Mouse (Mus musculus): ENCODE measurements around the gene Nfkb1. TPM values are rescaled to one million over a fixed set of nuclear protein-coding genes. Genes with fewer than 3 reads are reported as not detected.

Nfkb1 gene
- total and polyA plus RNA-seq, 3 experiments: 44.8 to 93.6 (median 59.9) TPM

- no peaks in the 10 kb centered on the region for H3K27me3 ChIP-seq (ENCODE audit: control insufficient read depth in 1 of 2, insufficient read depth in 2 of 2, low read length in 2 of 2)
- H3K4me1 ChIP-seq (ENCODE audit: control insufficient read depth in 1 of 2, insufficient read depth in 2 of 2, low read length in 2 of 2): peaks cover 0 to 19% of the 10 kb centered on the region in 2 experiments; a peak in 2 of 4 replicates
- no peak overlapping the region for H3K4me3 ChIP-seq (ENCODE audit: control insufficient read depth in 1 of 2, insufficient read depth in 1 of 2, low read depth in 2 of 2, low read length in 2 of 2)
- no peak for TF ChIP-seq TCF12 (IDR thresholded peaks at IDR 0.05; ENCODE audit: low read depth, low read length)
- no peak for TF ChIP-seq SMC3 (IDR thresholded peaks at IDR 0.05; ENCODE audit: low read depth, low read length)
- no peak for TF ChIP-seq NRF1 (IDR thresholded peaks at IDR 0.05; ENCODE audit: insufficient read depth, low read depth, low read length, poor library complexity, severe bottlenecking)
- TF ChIP-seq CHD2 (IDR thresholded peaks at IDR 0.05; ENCODE audit: low read length): no peak
- no peak for TF ChIP-seq POLR2A (IDR thresholded peaks at IDR 0.05; ENCODE audit: control insufficient read depth in 1 of 2, insufficient read depth in 1 of 2, low read depth in 1 of 2, low read length in 2 of 2, poor library complexity in 1 of 2)
- TF ChIP-seq POLR2AphosphoS5 (IDR thresholded peaks at IDR 0.05; ENCODE audit: borderline replicate concordance, low read depth, low read length): no peak
- DNase-seq (ENCODE audit: low read depth, low spot score): no peak
- H3K36me3 ChIP-seq (ENCODE audit: control insufficient read depth in 1 of 2, insufficient read depth in 2 of 2, low read length in 2 of 2): peaks cover 0 to 14% of the 10 kb centered on the region in 2 experiments; a peak in 2 of 4 replicates
- no peaks in the 10 kb centered on the region for H3K79me2 ChIP-seq (ENCODE audit: control insufficient read depth, insufficient read depth, low read length, poor library complexity)
- H3K27ac ChIP-seq (ENCODE audit: control insufficient read depth, low read depth, low read length): no peak overlapping the region
- H3K9me3 ChIP-seq (replicated peaks; ENCODE audit: insufficient read depth, low read length): no peaks in the 10 kb centered on the region
- H3K9ac ChIP-seq (ENCODE audit: control insufficient read depth, low read depth, low read length, poor library complexity, severe bottlenecking): no peak overlapping the region
These were observed 34.7 kb upstream of the Nfkb1 start for GRCm38 (mm10) chr3:135726023-135726422.

- no peaks in the 10 kb centered on the region for H3K27me3 ChIP-seq (ENCODE audit: control insufficient read depth in 1 of 2, insufficient read depth in 2 of 2, low read length in 2 of 2)
- H3K27ac ChIP-seq (ENCODE audit: control insufficient read depth, low read depth, low read length): no peak overlapping the region
- peaks cover 14 to 25% of the 10 kb centered on the region in 2 experiments for H3K4me1 ChIP-seq (ENCODE audit: control insufficient read depth in 1 of 2, insufficient read depth in 2 of 2, low read length in 2 of 2)
- no peaks in the 10 kb centered on the region for H3K9me3 ChIP-seq (replicated peaks; ENCODE audit: insufficient read depth, low read length)
- no peak overlapping the region for H3K9ac ChIP-seq (ENCODE audit: control insufficient read depth, low read depth, low read length, poor library complexity, severe bottlenecking)
- H3K4me3 ChIP-seq (ENCODE audit: control insufficient read depth in 1 of 2, insufficient read depth in 1 of 2, low read depth in 2 of 2, low read length in 2 of 2): no peak overlapping the region
- no peaks in the 10 kb centered on the region for H3K79me2 ChIP-seq (ENCODE audit: control insufficient read depth, insufficient read depth, low read length, poor library complexity)
- DNase-seq (ENCODE audit: low read depth, low spot score): no peak
- peaks cover 0 to 13% of the 10 kb centered on the region in 2 experiments; a peak in 2 of 4 replicates for H3K36me3 ChIP-seq (ENCODE audit: control insufficient read depth in 1 of 2, insufficient read depth in 2 of 2, low read length in 2 of 2)
- TF ChIP-seq MXI1 (IDR thresholded peaks at IDR 0.05; ENCODE audit: low read depth, low read length): no peak
- TF ChIP-seq CTCF (IDR thresholded peaks at IDR 0.05 in 2 of 3, conservative IDR thresholded peaks at IDR 0.05 in 1 of 3; ENCODE audit: control insufficient read depth in 1 of 3, insufficient read depth in 1 of 3, low read depth in 2 of 3, low read length in 3 of 3, poor library complexity in 1 of 3, severe bottlenecking in 1 of 3): no peak
- no peak for TF ChIP-seq MYC (IDR thresholded peaks at IDR 0.05; ENCODE audit: low read depth, low read length)
- no peak for TF ChIP-seq RCOR1 (IDR thresholded peaks at IDR 0.05; ENCODE audit: low read depth, low read length)
- TF ChIP-seq ZMIZ1 (IDR thresholded peaks at IDR 0.05; ENCODE audit: low read depth, low read length): no peak
- TF ChIP-seq MAZ (IDR thresholded peaks at IDR 0.05; ENCODE audit: low read depth, low read length): no peak
- no peak for TF ChIP-seq E2F4 (IDR thresholded peaks at IDR 0.05; ENCODE audit: borderline replicate concordance, low read depth, low read length)
- no peak for TF ChIP-seq EP300 (IDR thresholded peaks at IDR 0.05; ENCODE audit: low read depth in 1 of 2, low read length in 2 of 2)
- no peak for TF ChIP-seq USF2 (IDR thresholded peaks at IDR 0.05; ENCODE audit: borderline replicate concordance in 1 of 2, insufficient read depth in 1 of 2, low read depth in 1 of 2, low read length in 2 of 2)
- TF ChIP-seq ELF1 (IDR thresholded peaks at IDR 0.05; ENCODE audit: low read depth, low read length): no peak
- TF ChIP-seq JUND (IDR thresholded peaks at IDR 0.05; ENCODE audit: low read depth, low read length): no peak
- TF ChIP-seq USF1 (IDR thresholded peaks at IDR 0.05; ENCODE audit: low read depth, low read length): no peak
- no peak for TF ChIP-seq MEF2A (IDR thresholded peaks at IDR 0.05; ENCODE audit: extremely low read depth, insufficient replicate concordance, low read depth, low read length, poor library complexity, severe bottlenecking)
- TF ChIP-seq POLR2A (IDR thresholded peaks at IDR 0.05; ENCODE audit: control insufficient read depth in 1 of 2, insufficient read depth in 1 of 2, low read depth in 1 of 2, low read length in 2 of 2, poor library complexity in 1 of 2): no peak
- no peak for TF ChIP-seq MAX (IDR thresholded peaks at IDR 0.05; ENCODE audit: low read length)
- TF ChIP-seq CHD2 (IDR thresholded peaks at IDR 0.05; ENCODE audit: low read length): no peak
- TF ChIP-seq NRF1 (IDR thresholded peaks at IDR 0.05; ENCODE audit: insufficient read depth, low read depth, low read length, poor library complexity, severe bottlenecking): no peak
- no peak for TF ChIP-seq GABPA (IDR thresholded peaks at IDR 0.05; ENCODE audit: low read depth, low read length)
- no peak for TF ChIP-seq UBTF (IDR thresholded peaks at IDR 0.05; ENCODE audit: borderline replicate concordance, insufficient read depth, low read depth, low read length)
- TF ChIP-seq POLR2AphosphoS5 (IDR thresholded peaks at IDR 0.05; ENCODE audit: borderline replicate concordance, low read depth, low read length): no peak
These were observed 30.8 kb upstream of the Nfkb1 start for GRCm38 (mm10) chr3:135722104-135722503.

Data from MEL (cell line).